Mouse (Mus musculus) adipocyte (in vitro differentiated cells): ENCODE measurements around the gene Cdca4.

Source experiments
- DNase-seq: peaks from one replicate; pipeline ENCODE4 v3.0.0-alpha.2; 2016; ENCODE audit warnings: low spot score

The Cdca4 gene

GRCm38 (mm10) chr12:112799237-112799970, 29.8 kb downstream of the Cdca4 start:
- DNase-seq, result no peak

DNA sequence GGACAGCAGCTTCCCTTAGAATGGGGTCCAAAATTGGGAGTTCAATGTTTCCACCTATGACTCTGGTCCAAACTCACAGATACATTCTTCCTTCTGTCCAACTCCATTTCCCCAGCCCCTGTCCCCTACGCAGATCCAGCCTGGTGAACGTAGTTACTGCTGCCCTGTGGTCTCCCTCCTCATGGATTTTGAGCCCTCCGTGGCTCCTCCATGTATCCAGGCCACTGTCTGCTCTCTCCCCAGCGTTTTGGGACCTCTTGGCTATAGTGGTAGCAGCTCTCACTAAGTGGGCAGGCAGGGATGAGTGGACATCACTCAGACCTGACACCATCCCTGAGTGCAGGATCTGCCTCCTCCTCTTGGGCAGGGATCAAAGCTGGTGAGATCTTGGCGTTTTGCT, 30.5 kb downstream of the Cdca4 start:
- DNase-seq, result no peak

DNA sequence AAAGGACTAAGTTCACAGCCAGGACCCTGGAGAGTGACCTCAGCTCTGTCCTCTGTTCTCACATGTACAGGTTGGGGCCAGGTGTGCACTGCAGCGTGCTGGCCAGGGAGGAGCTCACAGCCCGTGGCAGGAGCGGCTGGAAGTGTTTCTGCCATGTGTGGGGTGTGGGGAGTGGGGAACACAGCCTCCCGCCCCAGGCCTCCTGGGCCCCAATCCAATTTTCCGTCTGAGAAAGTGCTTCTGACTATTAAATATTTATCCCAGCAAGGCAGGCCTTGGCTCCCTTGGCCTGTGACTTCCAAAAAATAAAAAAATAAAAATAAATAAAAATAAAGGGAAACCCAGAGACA, 30.9 kb downstream of the Cdca4 start:
- DNase-seq, result peak; percentile 38

DNA sequence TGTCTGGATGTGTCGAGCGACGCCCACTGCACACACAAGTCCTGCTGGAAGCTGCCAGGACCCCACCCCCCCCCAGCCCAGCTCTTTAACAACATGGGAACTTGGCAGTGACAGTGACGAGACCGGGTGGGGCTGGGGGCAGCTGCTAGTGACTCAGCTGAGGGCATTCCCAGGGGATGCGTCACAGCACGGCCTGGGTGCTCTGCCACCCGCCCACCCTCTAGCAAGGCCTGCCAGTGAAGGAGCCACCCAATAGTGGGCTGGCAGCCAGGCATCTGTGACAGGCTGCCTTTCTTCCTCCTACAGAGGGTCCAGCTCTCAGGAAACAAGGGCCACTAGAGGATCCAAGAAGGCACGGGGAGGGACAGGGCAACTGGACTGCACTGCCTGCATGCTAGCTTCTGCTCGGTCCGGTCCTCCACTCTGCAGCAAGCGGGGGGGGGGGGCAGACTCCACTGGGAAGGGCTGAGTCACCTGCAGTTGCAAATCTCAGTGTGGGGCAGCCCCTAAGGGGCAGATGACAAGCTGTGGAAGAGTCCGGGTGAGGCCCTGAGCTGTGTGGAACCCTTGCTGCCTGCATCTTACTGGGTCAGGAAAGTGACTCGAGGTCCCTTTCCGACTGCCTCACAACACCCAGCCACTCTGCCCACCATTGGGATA, 31.4 kb downstream of the Cdca4 start:
- DNase-seq, result peak; percentile 29

- DNase-seq, result no peak
Measured at GRCm38 (mm10) chr12:112796551-112797510, 32.4 kb downstream of the Cdca4 start.

- peak; percentile 47 for DNase-seq
Measured at GRCm38 (mm10) chr12:112795466-112796104, 33.6 kb downstream of the Cdca4 start.

DNA sequence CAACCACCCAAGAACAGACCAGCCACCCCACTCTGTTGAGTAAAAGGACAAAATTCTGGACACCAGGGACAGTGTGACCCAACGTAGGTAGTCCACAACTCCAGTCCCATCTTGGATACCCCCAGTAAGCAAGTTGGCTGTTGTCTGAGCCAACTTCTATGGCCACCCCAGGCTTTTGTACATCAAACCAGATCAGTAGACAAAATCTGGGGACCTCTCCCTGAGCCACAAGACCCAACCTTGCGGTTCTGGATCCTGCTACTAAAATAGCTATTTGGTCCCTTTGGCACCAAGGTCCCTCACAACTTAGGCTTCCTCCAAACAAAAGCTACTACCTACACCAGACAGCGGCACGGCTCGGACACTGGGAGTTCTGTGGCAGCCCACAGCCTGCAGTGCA, 34.2 kb downstream of the Cdca4 start:
- DNase-seq, result no peak

GRCm38 (mm10) chr12:112794356-112794816, 34.8 kb downstream of the Cdca4 start:
- DNase-seq, result no peak

DNA sequence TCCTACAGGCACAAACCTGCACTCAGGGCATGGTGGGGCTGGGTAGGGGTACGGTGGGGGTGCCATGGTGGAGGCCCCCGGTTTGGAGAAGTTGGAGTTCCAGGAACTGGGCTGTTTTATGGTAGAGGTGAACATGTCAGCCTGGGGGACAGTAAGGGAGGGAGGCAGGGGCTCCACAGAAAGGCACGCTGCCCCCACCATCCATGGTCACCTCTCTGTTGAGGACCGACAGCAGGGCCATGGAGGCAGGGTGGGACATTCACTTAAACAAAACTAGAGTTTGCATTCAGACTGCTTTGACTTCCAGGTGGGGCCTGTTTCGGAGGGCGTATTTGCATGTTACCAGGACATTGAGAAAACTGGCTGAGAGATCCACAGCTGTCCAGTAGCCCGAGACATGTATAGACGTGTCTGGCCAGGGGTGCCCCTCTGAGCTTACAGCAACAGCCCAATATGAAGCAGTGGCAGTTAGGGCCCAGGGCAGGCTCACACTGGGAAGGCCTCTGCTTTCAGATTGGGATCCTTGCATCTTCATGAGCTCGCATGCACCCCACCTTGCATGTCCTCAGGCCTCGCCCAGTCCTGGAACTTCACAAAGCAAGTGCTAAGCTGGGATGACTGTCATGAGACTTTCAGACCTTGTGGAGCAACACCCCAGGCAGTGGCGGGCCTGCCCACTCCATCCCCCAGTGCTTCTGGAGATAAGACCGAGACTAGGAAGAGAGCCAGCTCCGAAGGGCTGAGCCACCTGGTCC, 35.4 kb downstream of the Cdca4 start:
- peak; percentile 62 for DNase-seq

DNA sequence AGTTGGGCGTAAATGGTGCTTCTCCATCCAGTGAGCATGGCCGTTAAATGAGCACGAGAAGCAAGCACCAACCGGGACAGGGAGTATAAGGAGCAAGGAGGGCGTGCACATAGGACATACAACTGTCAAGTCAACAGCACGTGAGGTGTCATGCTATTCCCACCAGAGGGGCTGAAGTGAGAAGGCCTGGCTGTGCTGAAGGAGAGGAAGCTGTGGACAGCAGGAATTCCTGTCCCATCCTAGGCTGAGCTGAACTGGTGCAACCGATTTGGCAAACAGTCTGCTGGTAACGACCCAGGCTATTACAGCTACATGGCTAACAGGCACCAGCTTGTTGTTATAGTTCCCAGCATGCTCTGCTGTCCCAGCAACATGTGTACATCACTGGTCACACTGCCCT, 38.2 kb downstream of the Cdca4 start:
- no peak for DNase-seq

DNA sequence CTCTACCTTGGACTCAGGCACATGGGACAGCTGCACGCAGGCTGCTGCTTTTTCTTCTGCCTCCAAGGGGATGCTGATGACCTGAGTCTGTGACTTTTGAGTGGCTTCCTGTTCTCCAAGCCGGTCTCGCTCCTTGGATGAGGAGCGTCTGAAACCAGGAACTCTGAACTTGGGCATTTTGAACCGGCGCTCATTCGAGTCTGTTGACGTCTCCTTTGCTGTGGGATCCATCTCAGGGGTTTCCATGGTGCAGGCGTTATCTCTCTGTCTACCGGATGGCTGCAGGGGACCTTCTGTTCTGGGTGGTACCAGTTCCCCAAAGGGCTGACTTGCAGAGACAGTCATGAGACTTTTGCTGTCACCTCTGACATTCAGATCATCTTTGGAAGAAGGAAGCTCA, 54.7 kb downstream of the Cdca4 start:
- no peak for DNase-seq

GRCm38 (mm10) chr12:112774026-112774425, 55.2 kb downstream of the Cdca4 start:
- DNase-seq, result no peak

GRCm38 (mm10) chr12:112773366-112773765, 55.9 kb downstream of the Cdca4 start:
- no peak for DNase-seq

- no peak for DNase-seq
Measured at GRCm38 (mm10) chr12:112772306-112772705, 56.9 kb downstream of the Cdca4 start.

DNA sequence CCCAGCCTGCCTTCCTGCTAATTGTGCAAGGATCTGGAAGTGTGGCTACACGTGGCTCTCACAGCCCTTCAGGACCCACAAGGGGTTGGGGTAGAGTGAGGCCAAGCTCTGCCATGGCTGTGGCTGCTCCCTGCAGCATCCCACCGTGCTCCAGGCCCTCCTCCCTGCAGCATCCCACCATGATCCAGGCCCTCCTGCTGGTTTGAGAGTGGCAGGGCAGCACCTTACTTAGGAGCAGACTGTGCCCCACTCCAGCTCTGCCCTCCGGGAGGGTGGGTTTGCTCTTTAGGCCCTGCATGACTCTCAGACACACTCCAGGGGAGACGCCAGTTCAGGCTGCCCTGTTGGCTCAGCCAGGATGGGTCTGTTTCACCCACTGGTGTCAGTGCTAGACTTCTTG, 58.8 kb downstream of the Cdca4 start:
- DNase-seq, result no peak
